Mouse (Mus musculus) retina, postnatal 7 days (tissue): ENCODE results near the gene Ncf2.
"Not testable (repeated sequence)": the region's sequence is repeated elsewhere in the genome, so short reads cannot be mapped to it uniquely, and the experiment has no call there.

Source experiments
- DNase-seq: peaks from one replicate; pipeline ENCODE4 v3.0.0-alpha.2; 2012; ENCODE audit warnings: low read depth, low spot score

The Ncf2 gene

GRCm38 (mm10) chr1:152799897-152800296, at the start of gene Ncf2:
TSS of gene Ncf2 (plus strand) at chr1:152800194.
- DNase-seq, result no peak

GRCm38 (mm10) chr1:152750312-152750965, 49.6 kb upstream of the Ncf2 start, which contains the start of gene Apobec4:
TSS of gene Apobec4 (plus strand) at chr1:152750551.
- no peak for DNase-seq

GRCm38 (mm10) chr1:152761791-152762190, 38.2 kb upstream of the Ncf2 start:
- DNase-seq, result no peak

GRCm38 (mm10) chr1:152766032-152766772, 33.8 kb upstream of the Ncf2 start, which contains the start of the genes Rgl1 and Arpc5:
TSS of gene Rgl1 (minus strand) at chr1:152766351.
TSS of gene Arpc5 (plus strand) at chr1:152766542.
- DNase-seq, result peak; percentile 98

- DNase-seq, result peak; percentile 13
Observed at GRCm38 (mm10) chr1:152766804-152767748, 32.9 kb upstream of the Ncf2 start.

- DNase-seq, result peak; percentile 63
Observed at GRCm38 (mm10) chr1:152767749-152768488, 32.1 kb upstream of the Ncf2 start.

- no peak for DNase-seq
Observed at GRCm38 (mm10) chr1:152771016-152771415, 29.0 kb upstream of the Ncf2 start.

- not testable (repeated sequence) for DNase-seq
Observed at GRCm38 (mm10) chr1:152774601-152775000, 25.4 kb upstream of the Ncf2 start.

GRCm38 (mm10) chr1:152779071-152779737, 20.8 kb upstream of the Ncf2 start:
- no peak for DNase-seq

- no peak for DNase-seq
Observed at GRCm38 (mm10) chr1:152784620-152785019, 15.4 kb upstream of the Ncf2 start.

GRCm38 (mm10) chr1:152785446-152785845, 14.5 kb upstream of the Ncf2 start:
- DNase-seq, result not testable (repeated sequence)

- DNase-seq, result no peak
Observed at GRCm38 (mm10) chr1:152786953-152787352, 13.0 kb upstream of the Ncf2 start.

- no peak for DNase-seq
Observed at GRCm38 (mm10) chr1:152788121-152788660, 11.8 kb upstream of the Ncf2 start.

GRCm38 (mm10) chr1:152790254-152790653, 9.7 kb upstream of the Ncf2 start:
- no peak for DNase-seq

GRCm38 (mm10) chr1:152790821-152791220, 9.2 kb upstream of the Ncf2 start:
- no peak for DNase-seq

GRCm38 (mm10) chr1:152791269-152791668, 8.7 kb upstream of the Ncf2 start:
- DNase-seq, result no peak

- DNase-seq, result no peak
Observed at GRCm38 (mm10) chr1:152792736-152793494, 7.1 kb upstream of the Ncf2 start.

GRCm38 (mm10) chr1:152793495-152794130, 6.4 kb upstream of the Ncf2 start:
- no peak for DNase-seq

- DNase-seq, result no peak
Observed at GRCm38 (mm10) chr1:152795688-152796255, 4.2 kb upstream of the Ncf2 start.
